Mouse (Mus musculus) megakaryocyte, embryonic 14.5 days (primary cell): Measurements from ENCODE around the gene Rhbdl3.

Source experiments
- FLI1 ChIP-seq: IDR thresholded peaks from 2 replicates; pipeline ENCODE4 v1.6.1; 2012; ENCODE audit warnings: low read length, inconsistent platforms, mixed read lengths
- GATA1 ChIP-seq: IDR thresholded peaks from 3 replicates; pipeline ENCODE4 v1.6.1; 2012; ENCODE audit warnings: mixed read lengths, low read length, inconsistent platforms, borderline replicate concordance

- TF ChIP-seq GATA1 (no peak), FLI1 (no peak)
Measured at GRCm38 (mm10) chr11:80302046-80302390, 1.3 kb downstream of the Rhbdl3 start.
